ENCODE assay signal across 8 mouse cellular contexts in the genomic region with DNA sequence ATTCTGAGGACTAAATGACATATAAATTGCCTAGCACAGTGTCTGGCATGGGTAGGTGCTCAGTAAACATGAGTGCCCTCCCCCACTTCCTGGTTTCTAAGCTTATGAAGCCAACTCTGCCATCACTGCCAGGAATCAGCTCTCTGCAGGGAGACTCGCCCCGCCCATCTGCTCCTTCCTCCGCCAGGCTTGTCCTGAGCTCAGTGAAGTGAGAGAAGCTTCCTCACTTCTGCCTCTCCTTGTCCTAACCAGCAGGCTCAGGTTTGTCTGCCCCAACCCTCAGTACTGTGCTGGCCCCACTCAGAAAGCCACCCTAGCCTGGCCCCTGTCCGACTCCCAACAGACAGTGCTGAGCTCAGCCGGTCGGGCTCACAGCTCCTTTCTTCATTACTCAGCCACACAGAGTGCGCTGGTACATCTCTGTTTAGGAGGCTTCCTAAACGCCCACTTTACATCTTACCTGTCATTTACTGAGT. TPM values are rescaled to one million over a fixed set of nuclear protein-coding genes. Genes with fewer than 3 reads are reported as not detected.
DNase-seq lines count a peak whose midpoint lies in the region; ATAC-seq and TF ChIP-seq lines count a peak whose summit lies in the region.

No protein-coding gene starts in this region.

- DNase-seq in frontal cortex, postnatal 25 days (ENCODE audit: low spot score in 2 of 2): no peak
- DNase-seq in NIH3T3 (ENCODE audit: low read depth): peak; percentile 79
- DNase-seq in heart, postnatal 0 days (ENCODE audit: low spot score): peak; percentile 53
- peak; percentile 55 to 63 for DNase-seq in layer of hippocampus, adult 8-10 months (ENCODE audit: low spot score in 2 of 2)
- DNase-seq in lung, postnatal 0 days (ENCODE audit: low spot score): peak; percentile 95
- peak; percentile 49 for DNase-seq in splenic B cell, adult 2 months (ENCODE audit: low read depth, low spot score)

- no peaks in the 10 kb centered on the region for H3K27me3 ChIP-seq in embryonic facial prominence, embryonic 13.5 days
- H3K27me3 ChIP-seq in heart, postnatal 0 days (ENCODE audit: control insufficient read depth, insufficient read depth, low read length): no peaks in the 10 kb centered on the region
- H3K27me3 ChIP-seq in lung, postnatal 0 days (replicated peaks; ENCODE audit: insufficient read depth, low read length): no peaks in the 10 kb centered on the region
- H3K27me3 ChIP-seq in splenic B cell, adult 2 months (ENCODE audit: control insufficient read depth, insufficient read depth, low read length, poor library complexity, severe bottlenecking): no peaks in the 10 kb centered on the region

- no peaks in the 10 kb centered on the region for H3K9me3 ChIP-seq in embryonic facial prominence, embryonic 13.5 days
- H3K9me3 ChIP-seq in heart, postnatal 0 days (replicated peaks; ENCODE audit: control insufficient read depth, low read length): no peaks in the 10 kb centered on the region
- H3K9me3 ChIP-seq in lung, postnatal 0 days (ENCODE audit: low read length): no peaks in the 10 kb centered on the region

- no peak overlapping the region for H3K4me2 ChIP-seq in embryonic facial prominence, embryonic 13.5 days
- H3K4me2 ChIP-seq in heart, postnatal 0 days (ENCODE audit: low read depth, low read length): peak overlapping the region; percentile 2; the same call in 1 of the 2 replicates
- H3K4me2 ChIP-seq in lung, postnatal 0 days (replicated peaks; ENCODE audit: low read depth, low read length): peak overlapping the region; percentile 45

- H3K4me1 ChIP-seq in embryonic facial prominence, embryonic 13.5 days: peaks cover 25% of the 10 kb centered on the region
- H3K4me1 ChIP-seq in heart, postnatal 0 days (ENCODE audit: control insufficient read depth, insufficient read depth): peaks cover 9% of the 10 kb centered on the region; the same call in 1 of the 2 replicates
- H3K4me1 ChIP-seq in lung, postnatal 0 days (ENCODE audit: insufficient read depth, low read depth, low read length): peaks cover 7% of the 10 kb centered on the region

- no peak for TF ChIP-seq CTCF in heart, postnatal 0 days (IDR thresholded peaks at IDR 0.05; ENCODE audit: low read depth)
- no peak for TF ChIP-seq CTCF in lung, postnatal 0 days (IDR thresholded peaks at IDR 0.05)

- WGBS in embryonic facial prominence, embryonic 13.5 days: 51% methylated on average over 8 of the region's 8 CpGs
- 37% methylated on average over 8 of the region's 8 CpGs for WGBS in heart, postnatal 0 days
- 11% methylated on average over 8 of the region's 8 CpGs for WGBS in lung, postnatal 0 days

- no peak overlapping the region for H3K9ac ChIP-seq in embryonic facial prominence, embryonic 13.5 days
- 0 out of 2 replicates have a peak overlapping the region, but pooled peaks have one; percentile 1 for H3K9ac ChIP-seq in heart, postnatal 0 days (replicated peaks; ENCODE audit: low read depth, low read length)
- H3K9ac ChIP-seq in lung, postnatal 0 days (replicated peaks; ENCODE audit: low read depth): no peak overlapping the region

- no peak overlapping the region for H3K4me3 ChIP-seq in embryonic facial prominence, embryonic 13.5 days
- H3K4me3 ChIP-seq in heart, postnatal 0 days (ENCODE audit: low read depth, low read length): no peak overlapping the region
- H3K4me3 ChIP-seq in lung, postnatal 0 days (ENCODE audit: low read depth, low read length): no peak overlapping the region

- ATAC-seq in frontal cortex, adult (ENCODE audit: low TSS enrichment): peak; percentile 72
- no peak for ATAC-seq in embryonic facial prominence, embryonic 13.5 days (ENCODE audit: insufficient number of reproducible peaks, insufficient read depth, low FRiP score, low TSS enrichment, low read depth)
- peak; percentile 47 for ATAC-seq in heart, postnatal 0 days (ENCODE audit: insufficient read depth, low read depth)
- peak; percentile 87 for ATAC-seq in lung, postnatal 0 days

- H3K36me3 ChIP-seq in embryonic facial prominence, embryonic 13.5 days: peaks cover 15% of the 10 kb centered on the region
- peaks cover 16% of the 10 kb centered on the region; the same call in 1 of the 2 replicates for H3K36me3 ChIP-seq in heart, postnatal 0 days (replicated peaks; ENCODE audit: control insufficient read depth, insufficient read depth, low read length)
- H3K36me3 ChIP-seq in lung, postnatal 0 days (ENCODE audit: insufficient read depth, low read length): no peaks in the 10 kb centered on the region
- H3K36me3 ChIP-seq in splenic B cell, adult 2 months (ENCODE audit: control insufficient read depth, insufficient read depth, low read length, poor library complexity, severe bottlenecking): no peaks in the 10 kb centered on the region

- TF ChIP-seq EP300 in heart, postnatal 0 days (IDR thresholded peaks at IDR 0.05; ENCODE audit: low read depth): no peak
- 0 out of 2 replicates have a peak, but pooled peaks have one; percentile 43 for TF ChIP-seq EP300 in lung, postnatal 0 days (IDR thresholded peaks at IDR 0.05)

- peak overlapping the region; percentile 24; the same call in 1 of the 2 replicates for H3K27ac ChIP-seq in embryonic facial prominence, embryonic 13.5 days
- peak overlapping the region; percentile 60 for H3K27ac ChIP-seq in heart, postnatal 0 days (ENCODE audit: low read depth)
- H3K27ac ChIP-seq in lung, postnatal 0 days (ENCODE audit: low read length): peak overlapping the region; percentile 73

RNA-seq across cellular contexts. Expression of a gene that starts 59.9 kb away (rescaled TPM):
- 26.2 and 27.6 TPM in 2 replicates for polyA plus RNA-seq in embryonic facial prominence, embryonic 13.5 days (2015; fragmentation: Nextera tagmentation; extraction: Ambion mirVana)
- total RNA-seq in heart, postnatal 0 days (2014; rRNA removed; ENCODE audit: low replicate concordance): 9.4 and 24.9 TPM in 2 replicates
- 10.5 and 11.4 TPM in 2 replicates for polyA plus RNA-seq in heart, postnatal 0 days (2015; fragmentation: Nextera tagmentation; extraction: Ambion mirVana)
- total RNA-seq in layer of hippocampus, adult 8-10 months (2022): 10 to 100 TPM; 20.5 to 24.6 (median 21.8) TPM
- polyA plus RNA-seq in lung, postnatal 0 days (2015; fragmentation: Nextera tagmentation; extraction: Ambion mirVana): 19.7 and 20.1 TPM in 2 replicates

Comparison
In these comparisons a context has a peak if more than half of its experiments do, and no peak if none do; other contexts are left out.
1. DNase-seq: peak in NIH3T3 (single experiment), heart, postnatal 0 days (single experiment), layer of hippocampus, adult 8-10 months (2 of 2), lung, postnatal 0 days (single experiment) and splenic B cell, adult 2 months (single experiment); none in frontal cortex, postnatal 25 days (0 of 2).
2. Peak in every context shown above with its lines, with median percentiles within 50 percentile points of each other: H3K27ac ChIP-seq.